ENCODE assay signal across 8 mouse cellular contexts in the genomic region with DNA sequence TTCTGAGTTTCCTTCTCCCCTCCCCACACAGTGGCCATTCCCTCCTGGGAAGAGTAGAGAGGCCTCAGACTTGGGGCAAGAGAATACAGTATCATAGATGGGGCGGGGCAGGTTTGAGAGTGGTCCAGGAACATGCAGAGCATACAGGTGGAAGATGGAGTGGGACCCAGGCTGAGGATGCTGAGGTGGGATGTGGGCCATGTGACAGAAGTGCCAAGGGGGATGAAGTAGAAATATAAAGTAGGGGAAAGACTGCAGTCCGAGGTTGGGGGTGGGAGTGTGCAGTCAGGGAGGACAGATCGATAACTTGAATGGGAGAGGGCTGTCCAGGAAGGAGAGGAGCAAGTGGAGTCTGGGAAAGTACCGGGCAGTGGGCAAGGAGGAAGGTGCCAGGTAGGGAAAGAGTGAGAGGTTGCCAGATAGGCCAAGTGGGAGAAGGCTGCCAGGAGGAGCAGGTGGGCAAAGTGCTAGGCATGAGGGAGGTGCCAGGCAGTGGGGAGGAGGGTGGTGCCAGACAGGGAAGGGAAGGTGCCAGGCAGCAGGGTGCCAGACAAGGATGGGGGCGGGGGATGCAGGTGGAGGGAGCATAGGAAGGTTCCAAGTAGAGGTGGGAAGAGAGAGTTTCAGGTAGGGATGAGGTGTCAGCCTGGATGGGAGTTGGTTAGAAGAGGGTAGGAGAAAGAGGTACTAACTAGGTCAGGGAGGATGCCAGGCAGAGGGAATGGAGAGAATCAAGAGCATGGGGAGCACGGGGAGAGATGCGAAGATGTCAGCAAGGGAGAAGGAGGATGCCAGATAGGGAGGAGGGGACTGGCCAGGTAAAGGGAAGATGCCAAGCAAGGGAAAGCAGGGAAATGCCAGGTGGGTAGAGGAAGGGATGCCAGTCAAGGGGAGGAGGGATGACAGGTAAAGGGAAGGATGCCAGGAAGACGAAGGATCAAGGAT. TPM values are rescaled to one million over a fixed set of nuclear protein-coding genes. Genes with fewer than 3 reads are reported as not detected.
DNase-seq lines count a peak whose midpoint lies in the region; ATAC-seq and TF ChIP-seq lines count a peak whose summit lies in the region.

No protein-coding gene starts in this region.

- H3K9me3 ChIP-seq in limb, embryonic 10.5 days (replicated peaks) = no peaks in the 10 kb centered on the region

- H3K4me1 ChIP-seq in heart, adult 2 months (ENCODE audit: control insufficient read depth, insufficient read depth, low read length) = peaks cover 3% of the 10 kb centered on the region; the same call in 1 of the 2 replicates
- H3K4me1 ChIP-seq in limb, embryonic 10.5 days = peaks cover 25% of the 10 kb centered on the region

- no peak overlapping the region for H3K27ac ChIP-seq in heart, adult 2 months
- peak overlapping the region; percentile 78; the same call in 1 of the 2 replicates for H3K27ac ChIP-seq in limb, embryonic 10.5 days

- 0 out of 2 replicates have a peak, but pooled peaks cover 2% of the 10 kb centered on the region for H3K27me3 ChIP-seq in heart, adult 2 months (ENCODE audit: control insufficient read depth, insufficient read depth, low read length)
- peaks cover 66% of the 10 kb centered on the region for H3K27me3 ChIP-seq in limb, embryonic 10.5 days (ENCODE audit: low read depth, poor library complexity, severe bottlenecking)

- H3K36me3 ChIP-seq in heart, adult 2 months (ENCODE audit: control insufficient read depth, insufficient read depth, low read length) = no peaks in the 10 kb centered on the region
- H3K36me3 ChIP-seq in limb, embryonic 10.5 days = no peaks in the 10 kb centered on the region

- no peak overlapping the region for H3K4me3 ChIP-seq in heart, adult 2 months
- peak overlapping the region; percentile 64 for H3K4me3 ChIP-seq in limb, embryonic 10.5 days

- no peak for TF ChIP-seq EP300 in heart, adult 2 months (IDR thresholded peaks at IDR 0.05; ENCODE audit: insufficient read depth, low read depth, low read length)

- intact Hi-C loops in heart, adult 2 months (cut with DNase I) = no loop called here

- H3K9ac ChIP-seq in heart, adult 2 months (ENCODE audit: low read depth, low read length) = no peak overlapping the region

- TF ChIP-seq CTCF in heart, adult 2 months (IDR thresholded peaks at IDR 0.05) = no peak

- DNase-seq in heart, adult 11 months = peak; percentile 90
- no peak for DNase-seq in heart, adult 2 months
- DNase-seq in right cerebral cortex, postnatal 10 days (ENCODE audit: low spot score in 2 of 2) = peak; percentile 57 to 61
- no peak for DNase-seq in right cerebral cortex, postnatal 4 days
- DNase-seq in limb, embryonic 10.5 days (ENCODE audit: low spot score) = no peak
- no peak for DNase-seq in c-Kit-positive CD71-positive TER-119-positive erythroid progenitor cells, embryonic 14.5 days (ENCODE audit: low spot score)
- DNase-seq in retina, postnatal 1 day = no peak

- 45% methylated on average over 8 of the region's 8 CpGs for WGBS in heart, adult 2 months
- 46% methylated on average over 8 of the region's 8 CpGs for WGBS in limb, embryonic 10.5 days

- no peak for ATAC-seq in erythroid progenitor cell, adult 5-6 weeks (replicated peaks; ENCODE audit: low FRiP score, poor library complexity, severe bottlenecking)

- no peak for TF ChIP-seq POLR2A in heart, adult 2 months (IDR thresholded peaks at IDR 0.05; ENCODE audit: insufficient read depth, low read depth, low read length)

- no peaks in the 10 kb centered on the region for H3K79me2 ChIP-seq in heart, adult 2 months (replicated peaks; ENCODE audit: control insufficient read depth, insufficient read depth, low read length)

RNA-seq across cellular contexts. Expression of gene Smarcd3, which starts 0.9 kb away (rescaled TPM):
- total RNA-seq in heart, adult 2 months (2021) = 10 to 100 TPM; 58.7 to 61.8 TPM
- 60.2 and 61.0 TPM in 2 replicates for polyA plus RNA-seq in heart, adult 2 months (2012; rRNA removed)
- 21.5 and 34.3 TPM in 2 replicates for polyA plus RNA-seq in limb, embryonic 10.5 days (2016; fragmentation: Nextera tagmentation; extraction: Ambion mirVana)
- not detected in 2 replicates for total RNA-seq in erythroid progenitor cell, adult 5-6 weeks (2015; ENCODE audit: low replicate concordance)
- not detected in 2 replicates for total RNA-seq in erythroid progenitor cell, adult 5-6 weeks (2017; ENCODE audit: low replicate concordance)

RNA-seq across cellular contexts. Expression of gene Chpf2, which starts 36.8 kb away (rescaled TPM):
- 1 to 10 TPM; 7.5 to 9.0 TPM for total RNA-seq in heart, adult 2 months (2021)
- polyA plus RNA-seq in heart, adult 2 months (2012; rRNA removed) = 9.9 and 12.3 TPM in 2 replicates
- 15.1 and 19.0 TPM in 2 replicates for polyA plus RNA-seq in limb, embryonic 10.5 days (2016; fragmentation: Nextera tagmentation; extraction: Ambion mirVana)
- 5.9 and 10.5 TPM in 2 replicates for total RNA-seq in erythroid progenitor cell, adult 5-6 weeks (2015; ENCODE audit: low replicate concordance)
- 5.5 and 11.9 TPM in 2 replicates for total RNA-seq in erythroid progenitor cell, adult 5-6 weeks (2017; ENCODE audit: low replicate concordance)

RNA-seq across cellular contexts. Expression of gene Abcf2, which starts 46.0 kb away (rescaled TPM):
- total RNA-seq in heart, adult 2 months (2021) = 10 to 100 TPM; 52.5 to 55.8 TPM
- 43.3 and 57.2 TPM in 2 replicates for polyA plus RNA-seq in heart, adult 2 months (2012; rRNA removed)
- 177 and 197 TPM in 2 replicates for polyA plus RNA-seq in limb, embryonic 10.5 days (2016; fragmentation: Nextera tagmentation; extraction: Ambion mirVana)
- 14.7 and 18.0 TPM in 2 replicates for total RNA-seq in erythroid progenitor cell, adult 5-6 weeks (2015; ENCODE audit: low replicate concordance)
- total RNA-seq in erythroid progenitor cell, adult 5-6 weeks (2017; ENCODE audit: low replicate concordance) = 13.7 and 18.1 TPM in 2 replicates

Comparison
In these comparisons a context has a peak if more than half of its experiments do, and no peak if none do; other contexts are left out.
1. DNase-seq: peak in heart, adult 11 months (single experiment) and right cerebral cortex, postnatal 10 days (2 of 2); none in heart, adult 2 months (0 of 2), right cerebral cortex, postnatal 4 days (single experiment), limb, embryonic 10.5 days (single experiment), c-Kit-positive CD71-positive TER-119-positive erythroid progenitor cells, embryonic 14.5 days (single experiment) and retina, postnatal 1 day (single experiment).
2. RNA of gene Smarcd3, which starts 0.9 kb away (total RNA-seq): 58.7 to 61.8 TPM in heart, adult 2 months; not detected in erythroid progenitor cell, adult 5-6 weeks; every median in the first group is over 10 times any median in the second.